ENCODE assay signal across 21 mouse cellular contexts in the genomic region with DNA sequence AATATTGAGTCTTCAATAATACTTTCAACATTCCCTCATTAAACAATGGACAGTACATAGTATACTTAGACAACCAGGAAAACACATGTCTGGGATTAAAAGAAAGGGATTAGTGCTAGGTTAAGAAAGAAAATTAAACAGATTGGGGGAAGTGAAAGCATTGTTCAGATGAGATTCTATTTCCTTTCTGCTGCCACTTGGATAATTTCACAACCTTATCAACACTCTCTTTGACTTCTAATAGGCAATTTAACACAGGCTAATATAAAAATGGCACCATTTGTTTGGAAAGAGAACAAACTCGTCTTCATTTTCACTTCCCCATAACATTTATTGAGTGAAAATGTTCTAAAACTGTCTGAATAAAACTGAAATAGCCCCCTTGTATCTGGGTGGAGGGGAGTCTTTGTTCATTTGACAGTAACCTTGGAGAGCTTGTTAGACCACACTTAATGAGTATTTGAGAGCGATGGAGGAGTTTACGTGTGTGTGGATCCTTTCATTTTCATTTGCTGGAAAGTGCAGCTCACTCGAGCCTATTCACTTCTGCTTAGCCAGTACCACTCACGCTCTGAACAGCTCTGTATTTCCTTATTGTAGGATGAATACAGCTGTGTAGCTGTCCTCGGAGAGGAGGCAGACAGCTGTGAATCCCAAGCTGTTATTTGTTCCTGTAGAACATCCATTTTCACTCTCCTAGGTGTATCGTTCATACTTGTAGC.
A peak's percentile ranks its signal among the peaks of the same experiment; 100 is the strongest.
DNase-seq lines count a peak whose midpoint lies in the region; ATAC-seq and TF ChIP-seq lines count a peak whose summit lies in the region.
"Had no signal": no experiment of that assay in that cellular context is flagged by ENCODE, and none has a peak within 500 bp of the region (broad histone marks: within the 10 kb centered on the region; RNA-seq: fewer than 3 reads in every experiment).

No protein-coding gene starts in this region.

- DNase-seq in midbrain, postnatal 0 days (ENCODE audit: low spot score): no peak
- no peak for DNase-seq in midbrain, embryonic 10.5 days (ENCODE audit: low spot score)
- DNase-seq in forebrain, embryonic 10.5 days (ENCODE audit: extremely low spot score, low spot score): no peak
- DNase-seq in forebrain, postnatal 0 days: peak; percentile 20
- DNase-seq in kidney, adult 18-20 months: no peak
- DNase-seq in gastrocnemius, postnatal 36 days: no peak
- DNase-seq: adrenal gland, adult 8-10 months; cerebellum, adult 18-20 months; heart, postnatal 36 days; kidney, adult 11 months; kidney, postnatal 36 days; layer of hippocampus, adult 9-11 months; lung, postnatal 10 days; right cerebral cortex, postnatal 25 days; thymus, postnatal 25 days had no signal

- no peak overlapping the region for H3K9ac ChIP-seq in midbrain, postnatal 0 days (replicated peaks; ENCODE audit: low read length, poor library complexity, severe bottlenecking)
- H3K9ac ChIP-seq in forebrain, postnatal 0 days: no peak overlapping the region
- H3K9ac ChIP-seq: embryonic facial prominence, embryonic 13.5 days; heart, embryonic 13.5 days; limb, embryonic 13.5 days had no signal

- H3K4me2 ChIP-seq in midbrain, postnatal 0 days (ENCODE audit: low read depth, low read length, poor library complexity, severe bottlenecking): no peak overlapping the region
- H3K4me2 ChIP-seq in forebrain, postnatal 0 days (ENCODE audit: low read depth): 0 out of 2 replicates have a peak overlapping the region, but pooled peaks have one; percentile 10
- peak overlapping the region; percentile 6 for H3K4me2 ChIP-seq in myocyte (ENCODE audit: low read depth)
- H3K4me2 ChIP-seq: embryonic facial prominence, embryonic 13.5 days; heart, embryonic 13.5 days; limb, embryonic 13.5 days; midbrain, embryonic 11.5 days had no signal

- peak; percentile 38; the same call in 1 of the 2 replicates for ATAC-seq in midbrain, postnatal 0 days (ENCODE audit: low FRiP score)
- peak; percentile 61; the same call in 1 of the 2 replicates for ATAC-seq in forebrain, postnatal 0 days

- no peaks in the 10 kb centered on the region for H3K36me3 ChIP-seq in midbrain, postnatal 0 days (ENCODE audit: insufficient read depth, low read length)
- H3K36me3 ChIP-seq in midbrain, embryonic 10.5 days: no peaks in the 10 kb centered on the region
- H3K36me3 ChIP-seq in forebrain, embryonic 10.5 days (replicated peaks): no peaks in the 10 kb centered on the region
- H3K36me3 ChIP-seq in forebrain, postnatal 0 days (ENCODE audit: insufficient read depth): no peaks in the 10 kb centered on the region
- no peaks in the 10 kb centered on the region for H3K36me3 ChIP-seq in myocyte (ENCODE audit: control insufficient read depth, insufficient read depth)
- H3K36me3 ChIP-seq: embryonic facial prominence, embryonic 13.5 days; G1E; heart, embryonic 13.5 days; limb, embryonic 13.5 days had no signal

- H3ac ChIP-seq in myocyte (ENCODE audit: control insufficient read depth, insufficient read length): no peak overlapping the region

- no peak for TF ChIP-seq CTCF in midbrain, postnatal 0 days (IDR thresholded peaks at IDR 0.05)
- no peak for TF ChIP-seq CTCF in forebrain, postnatal 0 days (IDR thresholded peaks at IDR 0.05; ENCODE audit: low read depth)

- TF ChIP-seq POLR2A in myocyte (IDR thresholded peaks at IDR 0.05; ENCODE audit: insufficient read length, low read depth): no peak

- no peaks in the 10 kb centered on the region for H3K4me1 ChIP-seq in midbrain, postnatal 0 days (ENCODE audit: insufficient read depth, low read length)
- no peaks in the 10 kb centered on the region for H3K4me1 ChIP-seq in midbrain, embryonic 10.5 days
- peaks cover 16% of the 10 kb centered on the region for H3K4me1 ChIP-seq in forebrain, embryonic 10.5 days
- peaks cover 5% of the 10 kb centered on the region; the same call in 1 of the 2 replicates for H3K4me1 ChIP-seq in forebrain, postnatal 0 days (ENCODE audit: insufficient read depth)
- H3K4me1 ChIP-seq: heart, embryonic 13.5 days had no signal

- 65% methylated on average over 7 of the region's 7 CpGs for WGBS in midbrain, postnatal 0 days
- WGBS in midbrain, embryonic 10.5 days: 69% methylated on average over 7 of the region's 7 CpGs
- WGBS in forebrain, embryonic 10.5 days: 47% methylated on average over 7 of the region's 7 CpGs
- 9% methylated on average over 7 of the region's 7 CpGs for WGBS in forebrain, postnatal 0 days

- intact Hi-C loops in gastrocnemius, postnatal 36 days (cut with DNase I): no loop called here

- H3K9me3 ChIP-seq in midbrain, postnatal 0 days (ENCODE audit: low read length): no peaks in the 10 kb centered on the region
- no peaks in the 10 kb centered on the region for H3K9me3 ChIP-seq in midbrain, embryonic 10.5 days (replicated peaks)
- H3K9me3 ChIP-seq in forebrain, embryonic 10.5 days: no peaks in the 10 kb centered on the region
- H3K9me3 ChIP-seq in forebrain, postnatal 0 days (ENCODE audit: low read length): no peaks in the 10 kb centered on the region
- H3K9me3 ChIP-seq: embryonic facial prominence, embryonic 13.5 days; heart, embryonic 13.5 days; limb, embryonic 13.5 days had no signal

- no peak overlapping the region for H3K4me3 ChIP-seq in midbrain, postnatal 0 days (ENCODE audit: low read depth, low read length)
- H3K4me3 ChIP-seq in midbrain, embryonic 10.5 days: no peak overlapping the region
- H3K4me3 ChIP-seq in forebrain, embryonic 10.5 days: no peak overlapping the region
- no peak overlapping the region for H3K4me3 ChIP-seq in forebrain, postnatal 0 days (ENCODE audit: low read depth, low read length)
- no peak overlapping the region for H3K4me3 ChIP-seq in myocyte
- H3K4me3 ChIP-seq: embryonic facial prominence, embryonic 13.5 days; heart, embryonic 13.5 days; limb, embryonic 13.5 days had no signal

- no peak overlapping the region for H3K27ac ChIP-seq in midbrain, postnatal 0 days (ENCODE audit: low read depth, low read length)
- H3K27ac ChIP-seq in midbrain, embryonic 10.5 days (replicated peaks): no peak overlapping the region
- H3K27ac ChIP-seq in forebrain, embryonic 10.5 days: 0 out of 2 replicates have a peak overlapping the region, but pooled peaks have one; percentile 20
- H3K27ac ChIP-seq in forebrain, postnatal 0 days (ENCODE audit: low read depth, low read length): no peak overlapping the region
- H3K27ac ChIP-seq: embryonic facial prominence, embryonic 13.5 days; heart, embryonic 13.5 days; limb, embryonic 13.5 days had no signal

- H3K79me2 ChIP-seq in myocyte (ENCODE audit: control insufficient read depth, insufficient read depth): no peaks in the 10 kb centered on the region

- no peaks in the 10 kb centered on the region for H3K27me3 ChIP-seq in midbrain, postnatal 0 days (ENCODE audit: insufficient read depth, low read length)
- no peaks in the 10 kb centered on the region for H3K27me3 ChIP-seq in midbrain, embryonic 10.5 days (ENCODE audit: low read depth, poor library complexity, severe bottlenecking)
- H3K27me3 ChIP-seq in forebrain, embryonic 10.5 days (ENCODE audit: poor library complexity, severe bottlenecking): no peaks in the 10 kb centered on the region
- H3K27me3 ChIP-seq in forebrain, postnatal 0 days (ENCODE audit: insufficient read depth, low read length): no peaks in the 10 kb centered on the region
- no peaks in the 10 kb centered on the region for H3K27me3 ChIP-seq in myocyte (ENCODE audit: control insufficient read depth, insufficient read depth, insufficient read length)
- H3K27me3 ChIP-seq: embryonic facial prominence, embryonic 13.5 days; heart, embryonic 13.5 days; limb, embryonic 13.5 days had no signal

TF ChIP-seq in myocyte, 11 proteins besides CTCF, POLR2A, EP300 and RAD21:
- no peak for TF ChIP-seq SRF (IDR thresholded peaks at IDR 0.05; ENCODE audit: control insufficient read depth, insufficient read length, low read depth)
- TF ChIP-seq TCF12 (IDR thresholded peaks at IDR 0.05; ENCODE audit: insufficient read depth, poor library complexity, severe bottlenecking): no peak
- no peak for TF ChIP-seq MAX (IDR thresholded peaks at IDR 0.05; ENCODE audit: low read depth)
- no peak for TF ChIP-seq TCF3 (IDR thresholded peaks at IDR 0.05; ENCODE audit: insufficient read length, low read depth)
- TF ChIP-seq POLR2AphosphoS2 (IDR thresholded peaks at IDR 0.05; ENCODE audit: insufficient read length, low read depth): no peak
- TF ChIP-seq CEBPB (IDR thresholded peaks at IDR 0.05; ENCODE audit: insufficient read depth, poor library complexity, severe bottlenecking): no peak
- TF ChIP-seq MYOG (IDR thresholded peaks at IDR 0.05; ENCODE audit: control insufficient read depth in 1 of 3, insufficient read depth in 1 of 3, insufficient read length in 2 of 3, low read depth in 2 of 3): no peak
- no peak for TF ChIP-seq E2F4 (IDR thresholded peaks at IDR 0.05; ENCODE audit: insufficient read depth)
- TF ChIP-seq MYOD1 (IDR thresholded peaks at IDR 0.05; ENCODE audit: control insufficient read depth in 1 of 3, insufficient read length in 2 of 3, low read depth in 2 of 3): no peak
